Mouse (Mus musculus) liver, embryonic 11.5 days (tissue): ENCODE data around the gene Ak8. TPM values are rescaled to one million over a fixed set of nuclear protein-coding genes. Genes with fewer than 3 reads are reported as not detected.

Experiments used
- ATAC-seq: fragments of 200-750 bp; cut with Nextera tagmentation; replicated peaks from 2 replicates; pipeline ENCODE4 v1.8.0; 2017; ENCODE audit warnings: moderate number of reproducible peaks, mild to moderate bottlenecking, moderate TSS enrichment, moderate library complexity; ENCODE audit not compliant: low FRiP score
- DNase-seq: peaks from one replicate; pipeline ENCODE4 v3.0.0-alpha.2; 2017; ENCODE audit warnings: low spot score
- H3K27ac ChIP-seq: fragments of 300-500 bp; sonication (generic); 2 replicates; pipeline ENCODE4 v1.5.1; 2014; ENCODE audit warnings: mild to moderate bottlenecking, low read depth, low read length, control low read depth
- H3K27me3 ChIP-seq: fragments of 300-500 bp; sonication (generic); replicated peaks from 2 replicates; pipeline ENCODE4 v1.6.1; 2014; ENCODE audit warnings: low read length, mixed read lengths; ENCODE audit not compliant: control insufficient read depth, insufficient read depth
- H3K36me3 ChIP-seq: fragments of 300-500 bp; sonication (generic); 2 replicates; pipeline ENCODE4 v1.6.1; 2014; ENCODE audit warnings: mild to moderate bottlenecking, low read length, moderate library complexity, mixed read lengths; ENCODE audit not compliant: control insufficient read depth, insufficient read depth
- H3K4me1 ChIP-seq: fragments of 300-500 bp; sonication (generic); replicated peaks from 2 replicates; pipeline ENCODE4 v1.6.1; 2014; ENCODE audit warnings: low read length, mixed read lengths; ENCODE audit not compliant: control insufficient read depth, insufficient read depth
- H3K4me2 ChIP-seq: fragments of 300-500 bp; sonication (generic); 2 replicates; pipeline ENCODE4 v1.6.1; 2014; ENCODE audit warnings: mild to moderate bottlenecking, control low read depth, moderate library complexity
- H3K4me3 ChIP-seq: fragments of 300-500 bp; sonication (generic); 2 replicates; pipeline ENCODE4 v1.5.1; 2014; ENCODE audit warnings: low read depth, low read length, control low read depth
- H3K9ac ChIP-seq: fragments of 300-500 bp; sonication (generic); 2 replicates; pipeline ENCODE4 v1.6.1; 2014; ENCODE audit warnings: low read depth, low read length, control low read depth
- H3K9me3 ChIP-seq: fragments of 300-500 bp; sonication (generic); 2 replicates; pipeline ENCODE4 v1.6.1; 2016; ENCODE audit warnings: low read length, inconsistent platforms, mixed read lengths; ENCODE audit not compliant: control insufficient read depth
- WGBS: fragments of 180-500 bp; shearing (Covaris S2); extraction: QIAGEN DNeasy Blood & Tissue Kit; methylation state at CpG from one replicate; pipeline ENCODE4 v1.1.7; 2014; 5-methylcytosine and 5-hydroxymethylcytosine counted together
- polyA plus RNA-seq: library from polyadenylated mRNA; unstranded; fragments of >200 nt; fragmentation: Nextera tagmentation; extraction: Ambion mirVana; gene quantifications from 2 replicates; pipeline ENCODE4 v1.2.1, GENCODE M21; 2014

The Ak8 gene
- polyA plus RNA-seq, 1 experiment from 2014 or later = 0.69 TPM

GRCm38 (mm10) chr2:28792931-28793610 is 93.1 kb downstream of the Ak8 start:
- no peak overlapping the region for H3K27ac ChIP-seq
- H3K4me2 ChIP-seq = peak overlapping the region; percentile 8; the same call in 1 of the 2 replicates
- no peaks in the 10 kb centered on the region for H3K9me3 ChIP-seq
- no peak overlapping the region for H3K9ac ChIP-seq
- H3K36me3 ChIP-seq = no peaks in the 10 kb centered on the region
- H3K27me3 ChIP-seq = no peaks in the 10 kb centered on the region
- no peak for DNase-seq
- H3K4me1 ChIP-seq = no peaks in the 10 kb centered on the region
- no peak overlapping the region for H3K4me3 ChIP-seq
- ATAC-seq = peak; percentile 43; the same call in 1 of the 2 replicates
- 30% methylated on average over 5 of the region's 6 CpGs for WGBS

- H3K4me1 ChIP-seq = no peaks in the 10 kb centered on the region
- 68% methylated on average over 5 of the region's 5 CpGs for WGBS
Measured at GRCm38 (mm10) chr2:28794623-28795022, 94.7 kb downstream of the Ak8 start.

GRCm38 (mm10) chr2:28796298-28796697 is 96.3 kb downstream of the Ak8 start:
- 47% methylated on average over 8 of the region's 8 CpGs for WGBS
- H3K9me3 ChIP-seq = no peaks in the 10 kb centered on the region
- no peak overlapping the region for H3K4me2 ChIP-seq
- DNase-seq = no peak
- no peaks in the 10 kb centered on the region for H3K27me3 ChIP-seq
- H3K27ac ChIP-seq = no peak overlapping the region
- no peaks in the 10 kb centered on the region for H3K4me1 ChIP-seq
- H3K9ac ChIP-seq = no peak overlapping the region
- no peaks in the 10 kb centered on the region for H3K36me3 ChIP-seq
- ATAC-seq = no peak
- no peak overlapping the region for H3K4me3 ChIP-seq

More at GRCm38 (mm10) chr2:28794623-28795022, 94.7 kb downstream of the Ak8 start:
- H3K9ac ChIP-seq = no peak overlapping the region
- H3K9me3 ChIP-seq = no peaks in the 10 kb centered on the region
- H3K27ac ChIP-seq = no peak overlapping the region
- H3K27me3 ChIP-seq = no peaks in the 10 kb centered on the region
- ATAC-seq = no peak
- no peak overlapping the region for H3K4me3 ChIP-seq
- H3K4me2 ChIP-seq = no peak overlapping the region
- no peaks in the 10 kb centered on the region for H3K36me3 ChIP-seq
- no peak for DNase-seq

- Histone ChIP-seq H3K27me3 (no peaks in the 10 kb centered on the region), H3K4me3 (no peak overlapping the region), H3K9me3 (no peaks in the 10 kb centered on the region), H3K4me1 (no peaks in the 10 kb centered on the region), H3K9ac (no peak overlapping the region), H3K27ac (no peak overlapping the region), H3K4me2 (no peak overlapping the region), H3K36me3 (no peaks in the 10 kb centered on the region)
- DNase-seq = no peak
- WGBS = 62% methylated on average over 18 of the region's 18 CpGs
- no peak for ATAC-seq
Measured at GRCm38 (mm10) chr2:28797490-28798106, 97.6 kb downstream of the Ak8 start.

- DNase-seq = no peak
- Histone ChIP-seq H3K27me3 (no peaks in the 10 kb centered on the region), H3K27ac (no peak overlapping the region), H3K9me3 (no peaks in the 10 kb centered on the region), H3K4me2 (no peak overlapping the region), H3K4me3 (no peak overlapping the region), H3K36me3 (no peaks in the 10 kb centered on the region), H3K9ac (no peak overlapping the region), H3K4me1 (no peaks in the 10 kb centered on the region)
- no peak for ATAC-seq
- 38% methylated on average over 3 of the region's 3 CpGs for WGBS
Measured at GRCm38 (mm10) chr2:28798390-28798789, 98.4 kb downstream of the Ak8 start.

GRCm38 (mm10) chr2:28799575-28799974 is 99.6 kb downstream of the Ak8 start:
- Histone ChIP-seq H3K27ac (no peak overlapping the region), H3K4me1 (no peaks in the 10 kb centered on the region), H3K4me2 (no peak overlapping the region), H3K36me3 (no peaks in the 10 kb centered on the region), H3K9me3 (no peaks in the 10 kb centered on the region), H3K9ac (no peak overlapping the region), H3K4me3 (no peak overlapping the region), H3K27me3 (no peaks in the 10 kb centered on the region)
- DNase-seq (no peak), ATAC-seq (no peak)
- WGBS = 64% methylated on average over 2 of the region's 2 CpGs

GRCm38 (mm10) chr2:28803406-28803805 is 103.4 kb downstream of the Ak8 start:
- Histone ChIP-seq H3K9me3 (no peaks in the 10 kb centered on the region), H3K4me3 (no peak overlapping the region), H3K9ac (no peak overlapping the region), H3K36me3 (no peaks in the 10 kb centered on the region), H3K4me1 (no peaks in the 10 kb centered on the region), H3K27me3 (no peaks in the 10 kb centered on the region), H3K27ac (no peak overlapping the region), H3K4me2 (no peak overlapping the region)
- DNase-seq = no peak
- no peak for ATAC-seq
- 71% methylated on average over 7 of the region's 7 CpGs for WGBS

- Histone ChIP-seq H3K9me3 (no peaks in the 10 kb centered on the region), H3K36me3 (no peaks in the 10 kb centered on the region), H3K9ac (no peak overlapping the region), H3K27me3 (no peaks in the 10 kb centered on the region), H3K4me3 (no peak overlapping the region), H3K4me2 (no peak overlapping the region), H3K4me1 (no peaks in the 10 kb centered on the region), H3K27ac (no peak overlapping the region)
- ATAC-seq (no peak), DNase-seq (no peak)
- 70% methylated on average over 6 of the region's 6 CpGs for WGBS
Measured at GRCm38 (mm10) chr2:28808841-28809240, 108.9 kb downstream of the Ak8 start.
